In the genomic region with DNA sequence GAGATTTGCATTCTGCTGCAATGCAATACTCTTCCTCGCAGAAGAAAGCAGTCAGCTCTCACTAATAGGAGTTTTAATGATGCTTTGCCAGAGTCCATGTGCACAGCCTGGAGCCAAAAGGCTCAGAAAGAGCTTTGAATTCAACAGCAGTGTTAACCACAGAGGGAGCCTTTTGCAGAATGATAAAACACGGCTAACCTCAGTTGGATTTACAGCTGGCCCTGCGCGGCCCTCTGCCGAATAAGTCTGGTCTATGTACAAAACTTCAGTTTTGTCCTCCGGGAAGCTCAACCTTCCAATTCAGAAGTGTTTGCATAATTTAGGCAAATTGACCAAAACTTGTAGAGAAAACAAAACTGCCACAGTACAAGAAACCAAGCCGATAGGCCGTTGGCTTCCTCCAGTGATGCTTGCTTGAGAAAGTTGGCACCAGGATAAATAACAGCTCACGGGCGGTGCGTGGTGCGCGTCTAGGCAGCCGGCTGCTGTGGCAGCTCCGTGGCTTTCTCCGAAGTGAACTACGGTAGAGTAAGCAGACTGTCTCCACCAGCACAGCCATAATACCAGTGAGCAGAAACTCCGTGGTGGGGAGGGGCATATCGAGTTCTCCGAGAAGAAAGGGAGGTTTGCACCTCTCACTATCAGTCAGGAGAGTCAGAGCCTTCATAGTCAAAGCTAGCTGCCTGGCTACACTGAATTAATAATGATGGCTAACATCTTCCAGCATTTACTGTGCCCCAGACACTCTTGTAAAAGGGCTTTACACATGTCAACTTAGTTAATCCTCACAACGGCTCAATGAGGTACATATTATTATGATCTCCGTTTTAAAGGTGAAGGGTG, we compare ENCODE assay signal across 8 mouse cellular contexts. TPM values are rescaled to one million over a fixed set of nuclear protein-coding genes. Genes with fewer than 3 reads are reported as not detected.
DNase-seq lines count a peak whose midpoint lies in the region; ATAC-seq and TF ChIP-seq lines count a peak whose summit lies in the region.

No protein-coding gene starts in this region.

- no peak for ATAC-seq in heart, embryonic 15.5 days (replicated peaks; ENCODE audit: insufficient number of reproducible peaks, insufficient read depth, low FRiP score, low read depth)
- peak; percentile 42 for ATAC-seq in midbrain, postnatal 0 days (ENCODE audit: low FRiP score)

- 34% methylated on average over 22 of the region's 22 CpGs for WGBS in heart, embryonic 15.5 days
- WGBS in midbrain, postnatal 0 days, result 7% methylated on average over 22 of the region's 22 CpGs

- no peaks in the 10 kb centered on the region for H3K9me3 ChIP-seq in heart, embryonic 15.5 days (replicated peaks)
- no peaks in the 10 kb centered on the region for H3K9me3 ChIP-seq in midbrain, postnatal 0 days (ENCODE audit: low read length)

- no peaks in the 10 kb centered on the region for H3K27me3 ChIP-seq in heart, embryonic 15.5 days
- no peaks in the 10 kb centered on the region for H3K27me3 ChIP-seq in midbrain, postnatal 0 days (ENCODE audit: insufficient read depth, low read length)

- no peak overlapping the region for H3K9ac ChIP-seq in heart, embryonic 15.5 days
- H3K9ac ChIP-seq in midbrain, postnatal 0 days (replicated peaks; ENCODE audit: low read length, poor library complexity, severe bottlenecking), result no peak overlapping the region; the same call in 1 of the 2 replicates

- intact Hi-C loops in left cerebral cortex, postnatal 4 days (cut with DNase I), result loop anchor here (5.0 to 10.0 kb wide), 5 partner anchors 265 to 1868 kb away; a partner anchor contains a TSS

- DNase-seq in kidney, adult 18-20 months, result peak; percentile 10
- no peak for DNase-seq in kidney, adult 11 months
- DNase-seq in embryo, embryonic 10 days (ENCODE audit: low spot score), result peak; percentile 57
- DNase-seq in left cerebral cortex, postnatal 4 days, result peak; percentile 33
- DNase-seq in midbrain, postnatal 0 days (ENCODE audit: low spot score), result peak; percentile 65
- DNase-seq in urinary bladder, adult 2 months (ENCODE audit: low spot score), result no peak
- DNase-seq in urinary bladder, postnatal 10 days (ENCODE audit: low spot score), result no peak

- H3K27ac ChIP-seq in heart, embryonic 15.5 days, result no peak overlapping the region
- H3K27ac ChIP-seq in midbrain, postnatal 0 days (ENCODE audit: low read depth, low read length), result peak overlapping the region; percentile 43; the same call in 1 of the 2 replicates

- peaks cover 20% of the 10 kb centered on the region for H3K4me1 ChIP-seq in heart, embryonic 15.5 days (replicated peaks)
- H3K4me1 ChIP-seq in midbrain, postnatal 0 days (ENCODE audit: insufficient read depth, low read length), result peaks cover 9% of the 10 kb centered on the region; the same call in 1 of the 2 replicates

- H3K36me3 ChIP-seq in heart, embryonic 15.5 days, result no peaks in the 10 kb centered on the region
- no peaks in the 10 kb centered on the region for H3K36me3 ChIP-seq in midbrain, postnatal 0 days (ENCODE audit: insufficient read depth, low read length)

- H3K4me3 ChIP-seq in heart, embryonic 15.5 days, result peak overlapping the region; percentile 15; the same call in 1 of the 2 replicates
- peak overlapping the region; percentile 14 for H3K4me3 ChIP-seq in midbrain, postnatal 0 days (ENCODE audit: low read depth, low read length)

- H3K4me2 ChIP-seq in heart, embryonic 15.5 days, result peak overlapping the region; percentile 55
- peak overlapping the region; percentile 46 for H3K4me2 ChIP-seq in midbrain, postnatal 0 days (ENCODE audit: low read depth, low read length, poor library complexity, severe bottlenecking)

- TF ChIP-seq CTCF in midbrain, postnatal 0 days (IDR thresholded peaks at IDR 0.05), result peak; percentile 31; the same call in 1 of the 2 replicates

RNA-seq across cellular contexts. Expression of a gene that starts 3.2 kb away (rescaled TPM):
- 26.4 and 27.4 TPM in 2 replicates for polyA plus RNA-seq in heart, embryonic 15.5 days (2015; fragmentation: Nextera tagmentation; extraction: Ambion mirVana)
- total RNA-seq in left cerebral cortex, postnatal 4 days (2021), result 1 to 10 TPM; 1.9 to 2.6 TPM
- 9.0 and 9.7 TPM in 2 replicates for total RNA-seq in midbrain, postnatal 0 days (2014; rRNA removed)
- 15.4 and 23.0 TPM in 2 replicates for polyA plus RNA-seq in midbrain, postnatal 0 days (2015; fragmentation: Nextera tagmentation; extraction: Ambion mirVana)
- 1.5 and 1.6 TPM in 2 replicates for polyA plus RNA-seq in urinary bladder, adult 2 months (2012; rRNA removed)

Comparison
In these comparisons a context has a peak if more than half of its experiments do, and no peak if none do; other contexts are left out.
1. DNase-seq: peak in kidney, adult 18-20 months (single experiment), embryo, embryonic 10 days (single experiment), left cerebral cortex, postnatal 4 days (single experiment) and midbrain, postnatal 0 days (single experiment); none in kidney, adult 11 months (single experiment), urinary bladder, adult 2 months (single experiment) and urinary bladder, postnatal 10 days (single experiment).